Comparison of ENCODE assay signal across 18 mouse cellular contexts in the genomic region with DNA sequence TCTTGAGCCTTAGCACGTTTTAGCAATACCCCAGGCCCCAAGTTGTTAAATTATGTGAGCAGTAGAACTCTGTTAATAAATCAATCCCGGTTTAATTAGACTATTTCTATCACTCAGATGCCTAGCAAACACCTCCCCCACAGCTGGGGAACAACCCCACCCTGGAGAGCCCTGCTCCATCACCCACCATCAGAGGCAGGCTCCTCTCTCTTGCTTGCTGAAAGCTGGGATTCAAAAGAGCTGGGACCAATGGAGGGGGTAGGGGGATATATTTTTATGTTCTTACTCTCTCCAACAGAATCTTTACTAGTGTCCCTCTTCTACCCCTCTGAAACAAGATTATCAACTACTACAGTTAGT.
DNase-seq lines count a peak whose midpoint lies in the region; ATAC-seq and TF ChIP-seq lines count a peak whose summit lies in the region.
"Had no signal": no experiment of that assay in that cellular context is flagged by ENCODE, and none has a peak within 500 bp of the region (broad histone marks: within the 10 kb centered on the region; RNA-seq: fewer than 3 reads in every experiment).

No protein-coding gene starts in this region.

- no peaks in the 10 kb centered on the region for H3K9me3 ChIP-seq in forebrain, embryonic 12.5 days
- H3K9me3 ChIP-seq in hindbrain, embryonic 11.5 days (ENCODE audit: control insufficient read depth, low read length): no peaks in the 10 kb centered on the region
- H3K9me3 ChIP-seq in limb, embryonic 14.5 days (ENCODE audit: control insufficient read depth, low read length): no peaks in the 10 kb centered on the region; the same call in 1 of the 2 replicates
- H3K9me3 ChIP-seq in neural tube, embryonic 12.5 days: no peaks in the 10 kb centered on the region
- H3K9me3 ChIP-seq in heart, embryonic 12.5 days (replicated peaks): no peaks in the 10 kb centered on the region
- H3K9me3 ChIP-seq: embryonic facial prominence, embryonic 13.5 days; heart, embryonic 13.5 days; liver, embryonic 15.5 days had no signal

- WGBS in forebrain, embryonic 12.5 days: 29% methylated on average over 2 of the region's 2 CpGs
- WGBS in hindbrain, embryonic 11.5 days: 49% methylated on average over 2 of the region's 2 CpGs
- 22% methylated on average over 2 of the region's 2 CpGs for WGBS in limb, embryonic 14.5 days
- 43% methylated on average over 2 of the region's 2 CpGs for WGBS in neural tube, embryonic 12.5 days
- 68% methylated on average over 2 of the region's 2 CpGs for WGBS in heart, embryonic 12.5 days

- ATAC-seq in forebrain, embryonic 12.5 days (ENCODE audit: low FRiP score): peak; percentile 80
- peak; percentile 88; the same call in 1 of the 2 replicates for ATAC-seq in hindbrain, embryonic 11.5 days (ENCODE audit: low FRiP score)
- peak; percentile 58; the same call in 1 of the 2 replicates for ATAC-seq in limb, embryonic 14.5 days (ENCODE audit: low FRiP score, low read depth)
- peak; percentile 84 for ATAC-seq in neural tube, embryonic 12.5 days (ENCODE audit: low FRiP score, low read depth)
- ATAC-seq in heart, embryonic 12.5 days (ENCODE audit: insufficient number of reproducible peaks, low FRiP score): no peak

- H3K36me3 ChIP-seq in forebrain, embryonic 12.5 days (replicated peaks): no peaks in the 10 kb centered on the region
- H3K36me3 ChIP-seq in hindbrain, embryonic 11.5 days (ENCODE audit: control insufficient read depth, insufficient read depth, low read length): no peaks in the 10 kb centered on the region
- H3K36me3 ChIP-seq in limb, embryonic 14.5 days (ENCODE audit: control insufficient read depth, insufficient read depth, low read length): no peaks in the 10 kb centered on the region
- no peaks in the 10 kb centered on the region for H3K36me3 ChIP-seq in neural tube, embryonic 12.5 days
- H3K36me3 ChIP-seq in heart, embryonic 12.5 days: no peaks in the 10 kb centered on the region
- H3K36me3 ChIP-seq: embryonic facial prominence, embryonic 13.5 days; heart, embryonic 13.5 days; liver, embryonic 15.5 days had no signal

- no peak for TF ChIP-seq POLR2A in limb, embryonic 14.5 days (IDR thresholded peaks at IDR 0.05; ENCODE audit: borderline replicate concordance, extremely low read depth, insufficient read depth, insufficient read length)

- 0 out of 2 replicates have a peak, but pooled peaks cover 11% of the 10 kb centered on the region for H3K4me1 ChIP-seq in forebrain, embryonic 12.5 days
- H3K4me1 ChIP-seq in hindbrain, embryonic 11.5 days (replicated peaks; ENCODE audit: control insufficient read depth, insufficient read depth, low read length): no peaks in the 10 kb centered on the region
- peaks cover 10% of the 10 kb centered on the region; the same call in 1 of the 2 replicates for H3K4me1 ChIP-seq in limb, embryonic 14.5 days (ENCODE audit: control insufficient read depth, insufficient read depth, low read length)
- no peaks in the 10 kb centered on the region for H3K4me1 ChIP-seq in neural tube, embryonic 12.5 days
- no peaks in the 10 kb centered on the region; the same call in 1 of the 2 replicates for H3K4me1 ChIP-seq in heart, embryonic 12.5 days (replicated peaks)
- H3K4me1 ChIP-seq: heart, embryonic 13.5 days; liver, embryonic 15.5 days had no signal

- DNase-seq in hindbrain, embryonic 11.5 days (ENCODE audit: low spot score): no peak
- DNase-seq in limb, embryonic 14.5 days (ENCODE audit: low spot score): no peak
- no peak for DNase-seq in spleen, postnatal 4 days (ENCODE audit: low spot score in 2 of 2)
- DNase-seq in embryo, embryonic 10 days (ENCODE audit: low spot score): no peak
- DNase-seq in testis, postnatal 10 days (ENCODE audit: low spot score): no peak
- DNase-seq: cerebellum, adult 11 months; gastrocnemius, postnatal 25 days; kidney, adult 8-10 months; layer of hippocampus, postnatal 36 days; lung, postnatal 10 days; right cerebral cortex, postnatal 4 days; thymus, adult 2 months had no signal

- no peak overlapping the region for H3K9ac ChIP-seq in forebrain, embryonic 12.5 days
- no peak overlapping the region for H3K9ac ChIP-seq in hindbrain, embryonic 11.5 days (ENCODE audit: low read depth, low read length)
- no peak overlapping the region for H3K9ac ChIP-seq in limb, embryonic 14.5 days (ENCODE audit: low read depth, low read length, severe bottlenecking)
- H3K9ac ChIP-seq in neural tube, embryonic 12.5 days: no peak overlapping the region
- no peak overlapping the region for H3K9ac ChIP-seq in heart, embryonic 12.5 days
- H3K9ac ChIP-seq: embryonic facial prominence, embryonic 13.5 days; heart, embryonic 13.5 days; liver, embryonic 15.5 days had no signal

- peak overlapping the region; percentile 76 for H3K27ac ChIP-seq in forebrain, embryonic 12.5 days
- peak overlapping the region; percentile 73 for H3K27ac ChIP-seq in hindbrain, embryonic 11.5 days (ENCODE audit: low read depth, low read length)
- H3K27ac ChIP-seq in limb, embryonic 14.5 days (replicated peaks; ENCODE audit: low read depth, low read length): peak overlapping the region; percentile 40; the same call in 1 of the 2 replicates
- H3K27ac ChIP-seq in neural tube, embryonic 12.5 days: peak overlapping the region; percentile 50; the same call in 1 of the 2 replicates
- no peak overlapping the region for H3K27ac ChIP-seq in heart, embryonic 12.5 days (ENCODE audit: poor library complexity, severe bottlenecking)
- H3K27ac ChIP-seq: embryonic facial prominence, embryonic 13.5 days; heart, embryonic 13.5 days; liver, embryonic 15.5 days had no signal

- H3K27me3 ChIP-seq in forebrain, embryonic 12.5 days: no peaks in the 10 kb centered on the region
- no peaks in the 10 kb centered on the region for H3K27me3 ChIP-seq in hindbrain, embryonic 11.5 days (ENCODE audit: control insufficient read depth, insufficient read depth, low read length)
- no peaks in the 10 kb centered on the region for H3K27me3 ChIP-seq in limb, embryonic 14.5 days (ENCODE audit: control insufficient read depth, insufficient read depth, low read length)
- no peaks in the 10 kb centered on the region; the same call in 1 of the 2 replicates for H3K27me3 ChIP-seq in neural tube, embryonic 12.5 days (replicated peaks)
- no peaks in the 10 kb centered on the region for H3K27me3 ChIP-seq in heart, embryonic 12.5 days (replicated peaks)
- H3K27me3 ChIP-seq: embryonic facial prominence, embryonic 13.5 days; heart, embryonic 13.5 days; liver, embryonic 15.5 days had no signal

- H3K4me2 ChIP-seq in forebrain, embryonic 12.5 days: no peak overlapping the region
- no peak overlapping the region for H3K4me2 ChIP-seq in hindbrain, embryonic 11.5 days (replicated peaks; ENCODE audit: low read depth, low read length)
- no peak overlapping the region for H3K4me2 ChIP-seq in limb, embryonic 14.5 days (replicated peaks; ENCODE audit: low read depth, low read length, severe bottlenecking)
- H3K4me2 ChIP-seq in neural tube, embryonic 12.5 days (replicated peaks): no peak overlapping the region
- no peak overlapping the region for H3K4me2 ChIP-seq in heart, embryonic 12.5 days
- H3K4me2 ChIP-seq: embryonic facial prominence, embryonic 13.5 days; heart, embryonic 13.5 days; liver, embryonic 15.5 days had no signal

- no peak overlapping the region for H3K4me3 ChIP-seq in forebrain, embryonic 12.5 days (replicated peaks)
- H3K4me3 ChIP-seq in hindbrain, embryonic 11.5 days (ENCODE audit: low read depth, low read length): no peak overlapping the region
- no peak overlapping the region for H3K4me3 ChIP-seq in limb, embryonic 14.5 days (replicated peaks; ENCODE audit: low read length)
- H3K4me3 ChIP-seq in neural tube, embryonic 12.5 days: no peak overlapping the region
- H3K4me3 ChIP-seq in heart, embryonic 12.5 days: no peak overlapping the region
- H3K4me3 ChIP-seq: embryonic facial prominence, embryonic 13.5 days; heart, embryonic 13.5 days; liver, embryonic 15.5 days had no signal
